Mouse (Mus musculus) adrenal gland, adult 18-20 months (tissue): ENCODE measurements around the gene Bdnf. TPM values are rescaled to one million over a fixed set of nuclear protein-coding genes. Genes with fewer than 3 reads are reported as not detected.

ENCODE experiments used
- DNase-seq, 2 experiments: peaks; one replicate each; pipeline ENCODE4 v3.0.0; 2021 to 2022; ENCODE audit warnings: low spot score in 2 of 2
- total RNA-seq, 2 experiments: library from RNA; stranded (reverse); gene quantifications; 1 replicate in 1 of 2; 2 replicates in 1 of 2; pipeline ENCODE4 v1.2.3; 2021

Bdnf gene
- total RNA-seq, 2 experiments from 2014 or later, result 0.13 to 0.16 TPM

DNA sequence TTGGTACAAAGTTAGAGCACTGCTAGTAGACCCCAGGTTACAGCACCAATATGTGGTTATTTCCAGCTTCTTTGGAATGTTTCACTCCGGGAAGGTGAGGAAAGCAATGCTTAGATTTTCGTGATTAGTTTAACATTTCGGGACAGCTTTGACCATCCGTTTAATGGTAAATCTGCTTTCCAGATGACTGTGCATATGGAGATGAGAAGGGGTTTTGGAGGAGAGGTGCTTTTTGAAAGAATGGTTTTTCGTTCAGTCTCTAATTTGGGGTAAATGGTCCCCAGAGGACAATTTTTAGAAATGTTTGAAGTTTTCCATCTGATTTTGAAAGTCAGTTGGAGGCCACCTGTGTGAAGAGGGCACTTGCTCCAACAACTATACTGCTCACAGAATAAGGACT lies 29.6 kb downstream of the Bdnf start:
- no peak for DNase-seq

GRCm38 (mm10) chr2:109706524-109706923 lies 32.0 kb downstream of the Bdnf start:
- no peak for DNase-seq

GRCm38 (mm10) chr2:109709346-109709745 lies 34.8 kb downstream of the Bdnf start:
- no peak for DNase-seq

DNA sequence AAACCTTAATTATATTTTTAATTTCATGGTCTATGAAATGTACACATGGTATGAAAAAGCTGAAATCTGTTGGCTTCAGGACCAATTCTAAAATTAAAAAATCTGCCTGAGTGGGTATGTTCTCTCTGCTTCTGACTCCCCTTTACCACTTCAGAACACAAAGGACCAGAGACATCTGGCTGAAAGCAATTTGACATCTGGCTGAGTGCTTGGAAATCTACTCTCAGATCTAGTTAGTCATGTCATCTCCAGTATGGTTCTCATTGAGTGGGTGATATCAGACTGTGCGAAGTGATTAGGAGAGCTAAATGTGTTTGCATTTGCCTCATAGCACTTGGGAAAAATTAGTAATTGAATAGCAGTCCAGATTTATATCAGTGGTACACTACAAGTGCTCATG lies 36.5 kb downstream of the Bdnf start:
- DNase-seq, result no peak

DNA sequence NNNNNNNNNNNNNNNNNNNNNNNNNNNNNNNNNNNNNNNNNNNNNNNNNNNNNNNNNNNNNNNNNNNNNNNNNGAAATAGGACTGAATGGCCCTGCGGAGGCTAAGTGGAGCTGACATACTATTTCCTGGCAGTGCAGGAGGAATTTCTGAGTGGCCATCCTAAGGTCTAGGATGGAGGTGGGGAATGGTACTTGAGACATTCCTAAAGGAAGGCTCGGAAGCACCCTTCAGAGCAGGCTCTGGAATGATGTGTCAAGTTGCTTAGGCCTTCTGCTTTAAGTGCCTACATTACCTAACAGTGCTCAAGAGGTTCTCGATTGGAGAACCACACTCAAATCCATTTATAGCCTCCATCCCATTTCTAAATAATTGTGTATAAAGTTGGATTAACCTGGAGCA lies 50.8 kb downstream of the Bdnf start:
- DNase-seq, result no peak

DNA sequence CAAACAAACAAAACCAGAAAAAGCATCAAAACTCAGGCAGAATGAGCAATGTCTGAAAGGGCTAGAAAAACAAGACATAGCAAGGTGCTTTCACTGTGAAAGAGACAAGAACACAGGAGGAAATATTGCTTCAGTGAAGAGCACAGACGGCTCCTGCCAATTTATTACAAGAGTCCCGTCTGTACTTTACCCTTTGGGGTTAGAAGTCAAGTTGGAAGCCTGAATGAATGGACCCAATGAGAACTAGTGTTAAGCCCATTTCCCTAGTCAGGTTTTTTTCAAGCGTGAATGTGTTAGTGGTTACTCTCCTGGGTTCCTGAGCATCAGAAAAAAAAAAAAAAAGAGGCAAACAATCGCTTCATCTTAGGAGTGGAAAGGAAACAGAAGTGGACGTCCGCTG lies 51.3 kb downstream of the Bdnf start:
- DNase-seq, result no peak

DNA sequence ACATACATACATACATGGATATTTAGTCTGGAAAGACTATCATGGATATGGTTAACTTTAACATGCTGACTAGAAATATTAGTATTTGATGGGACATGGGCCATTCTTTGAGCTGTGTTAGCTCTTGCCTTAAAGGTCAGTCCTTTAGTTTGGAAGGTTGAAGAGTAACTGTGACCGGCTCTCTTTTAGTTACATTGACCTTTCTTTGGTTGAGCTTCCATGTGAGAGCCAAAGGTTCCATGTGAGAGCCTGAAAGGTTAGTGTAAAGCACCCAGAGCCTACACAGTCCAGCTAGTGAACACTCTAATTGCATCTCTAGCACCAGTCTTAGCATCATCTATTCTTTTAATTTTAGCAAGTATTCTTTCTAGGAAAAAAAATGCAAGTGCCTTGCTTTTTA lies 54.7 kb downstream of the Bdnf start:
- no peak for DNase-seq

- no peak for DNase-seq
Measured at GRCm38 (mm10) chr2:109733201-109734039, 58.9 kb downstream of the Bdnf start.

- no peak for DNase-seq
Measured at GRCm38 (mm10) chr2:109734228-109734627, 59.7 kb downstream of the Bdnf start.

DNA sequence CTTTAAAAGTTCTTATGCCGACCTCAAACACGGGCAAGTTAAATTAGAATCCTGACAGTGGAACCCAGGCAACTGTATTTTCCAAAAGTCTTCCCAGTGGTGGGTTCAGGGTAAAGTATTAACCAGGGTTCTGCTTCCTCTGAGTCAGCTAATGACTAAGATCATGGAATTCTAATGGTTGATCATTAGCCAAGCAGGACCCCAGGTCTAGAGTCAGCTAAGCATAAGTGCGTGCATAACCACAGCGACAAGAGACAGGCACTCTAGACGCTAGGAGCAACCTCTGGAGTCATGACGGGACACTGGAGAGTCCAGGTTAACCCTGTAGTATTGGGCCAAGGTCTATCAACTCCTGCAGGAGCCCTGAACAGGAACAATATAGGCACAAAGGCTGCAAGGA lies 60.2 kb downstream of the Bdnf start:
- DNase-seq, result no peak

DNA sequence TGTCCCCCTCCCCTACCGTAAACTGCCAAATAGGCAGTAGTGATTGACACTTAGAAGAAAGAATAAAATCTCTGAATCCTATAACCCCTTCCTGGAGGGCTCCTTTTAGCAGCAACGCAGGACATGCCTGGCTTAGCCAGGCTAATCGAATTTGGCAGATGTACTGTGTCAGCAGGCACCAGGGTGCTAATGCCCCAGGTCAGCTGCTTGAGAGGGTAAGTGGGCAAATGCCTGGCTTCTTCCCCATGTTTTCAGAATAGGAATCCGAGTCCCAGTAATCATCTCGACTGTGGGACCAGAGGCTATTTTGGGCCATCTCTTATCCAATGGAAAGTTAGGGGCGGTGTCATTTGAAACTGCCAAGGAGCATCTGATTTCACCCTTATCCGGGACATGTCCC lies 60.8 kb downstream of the Bdnf start:
- DNase-seq, result no peak

DNA sequence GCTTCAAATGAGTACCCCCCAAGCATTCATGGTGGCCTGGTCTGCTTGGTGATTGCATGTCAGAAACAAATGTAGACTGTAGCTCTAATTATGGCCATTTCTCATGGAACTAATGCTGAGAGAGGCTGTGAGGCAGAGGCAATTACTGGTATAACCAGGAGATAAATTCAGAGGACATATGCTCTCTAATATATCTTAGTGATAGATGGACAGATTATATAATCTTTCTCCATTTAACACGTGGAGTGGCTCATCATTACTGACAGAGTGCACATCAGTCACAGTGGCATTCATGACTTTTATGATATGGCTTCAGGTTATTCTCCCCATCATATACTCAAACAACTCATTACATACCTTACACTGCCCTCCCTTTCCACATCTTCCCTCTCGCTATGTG lies 61.8 kb downstream of the Bdnf start:
- no peak for DNase-seq

- no peak for DNase-seq
Measured at GRCm38 (mm10) chr2:109738331-109738730, 63.8 kb downstream of the Bdnf start.

GRCm38 (mm10) chr2:109743208-109743960 lies 68.9 kb downstream of the Bdnf start:
- DNase-seq, result no peak

DNA sequence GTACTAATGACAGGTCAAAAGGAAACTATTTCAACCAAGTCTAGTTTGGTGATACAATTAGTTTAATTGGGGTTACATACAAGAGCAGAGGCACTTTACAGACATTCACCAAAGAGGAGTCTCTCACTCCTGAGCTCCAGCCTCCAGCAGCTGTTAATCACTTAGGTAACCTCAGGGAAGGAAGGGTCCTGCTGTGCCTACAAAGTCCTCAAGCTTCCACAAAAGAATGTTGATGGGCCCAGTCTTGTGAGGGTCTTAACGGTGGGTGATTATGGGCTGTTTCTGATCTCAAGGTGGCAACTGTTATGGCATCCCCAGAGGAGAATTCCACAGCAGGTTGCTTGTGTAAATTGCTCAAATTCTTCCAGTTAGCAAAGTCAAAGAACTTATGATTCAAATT lies 71.7 kb downstream of the Bdnf start:
- no peak for DNase-seq

- DNase-seq, result no peak
Measured at GRCm38 (mm10) chr2:109748412-109748811, 73.9 kb downstream of the Bdnf start.

- DNase-seq, result no peak
Measured at GRCm38 (mm10) chr2:109748815-109749214, 74.3 kb downstream of the Bdnf start.

DNA sequence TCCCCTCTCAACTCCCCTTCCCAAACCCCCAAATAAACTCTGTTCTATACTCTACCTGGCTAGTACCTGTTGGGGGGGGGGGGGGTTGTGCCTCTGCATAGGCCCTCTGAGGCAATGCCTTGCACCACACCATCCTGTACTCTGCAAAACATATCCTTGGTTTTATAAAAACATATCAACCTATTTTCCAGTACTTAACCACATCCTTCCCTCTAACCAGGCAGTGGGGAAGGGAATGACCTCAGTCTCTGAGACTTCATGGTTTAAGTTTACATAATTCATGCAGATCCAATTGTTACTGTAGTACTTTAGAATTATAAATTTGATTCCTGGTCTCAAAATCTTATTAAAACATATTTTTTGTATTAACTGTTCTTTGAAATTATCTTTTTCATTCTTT lies 75.5 kb downstream of the Bdnf start:
- DNase-seq, result no peak

GRCm38 (mm10) chr2:109750484-109750883 lies 76.0 kb downstream of the Bdnf start:
- no peak for DNase-seq

DNA sequence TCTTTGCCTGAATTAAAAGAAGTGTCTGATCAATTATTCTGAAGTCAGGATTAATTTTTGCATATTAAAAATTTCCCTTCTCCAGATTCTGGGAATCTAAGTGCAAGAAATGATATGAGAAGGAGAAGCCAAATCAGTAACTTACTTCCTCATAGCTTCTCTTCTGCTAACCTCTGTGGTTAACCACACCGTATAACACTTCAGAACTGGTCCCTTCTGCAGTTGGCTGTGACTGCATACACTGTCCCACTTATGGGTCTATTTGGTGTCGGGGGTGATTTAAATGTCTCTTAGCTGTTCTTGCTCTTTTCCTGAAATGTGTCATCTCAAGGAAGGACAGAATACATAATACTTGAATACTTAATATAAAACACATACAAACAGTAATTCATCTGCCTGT lies 81.8 kb downstream of the Bdnf start:
- DNase-seq, result no peak

DNA sequence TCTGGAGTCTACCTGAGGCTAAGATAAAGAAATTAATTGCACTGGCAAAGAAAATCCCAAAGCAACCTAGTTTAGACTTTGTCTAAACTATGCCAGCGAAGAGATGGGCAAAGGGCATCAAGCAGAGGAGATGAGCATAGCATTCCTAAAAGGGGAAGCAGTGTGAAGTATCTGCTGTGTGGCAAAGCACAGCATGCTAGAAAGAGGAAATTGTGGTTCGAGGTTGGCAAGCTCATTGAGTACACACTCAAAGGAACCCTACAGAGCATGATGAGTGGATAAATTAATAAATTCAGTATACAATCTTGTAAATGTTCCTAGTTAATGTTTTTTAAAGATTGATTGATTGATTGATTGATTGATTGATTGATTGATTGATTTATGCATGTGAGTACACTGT lies 92.3 kb downstream of the Bdnf start:
- DNase-seq, result no peak

DNA sequence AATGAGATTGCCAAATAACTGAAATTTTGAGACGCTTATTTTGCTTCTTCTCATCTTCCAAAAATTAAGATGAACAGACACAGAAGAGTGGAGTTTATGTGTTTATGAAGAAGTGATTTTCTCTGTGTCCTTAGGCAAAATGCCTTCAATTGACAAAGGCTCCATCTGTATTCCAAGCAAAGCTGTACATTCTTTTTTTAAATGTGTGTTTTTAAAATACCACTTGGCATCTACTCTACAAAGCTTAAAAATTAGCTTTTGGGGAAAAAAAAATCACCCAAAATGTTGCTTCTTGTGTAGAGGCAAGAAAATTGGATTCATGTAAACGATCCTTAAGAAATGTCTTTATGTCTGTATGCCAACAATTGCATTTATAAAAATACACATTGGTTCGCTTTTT lies 94.3 kb downstream of the Bdnf start:
- no peak for DNase-seq

GRCm38 (mm10) chr2:109776374-109776773 lies 101.9 kb downstream of the Bdnf start:
- no peak for DNase-seq
